Mouse (Mus musculus) embryonic fibroblast, embryonic 13.5 days (primary cell): ENCODE data around the gene Adamts18.

Source experiments
- CTCF ChIP-seq: IDR thresholded peaks from 2 replicates; pipeline ENCODE4 v1.5.1; 2011; ENCODE audit warnings: mild to moderate bottlenecking, control low read depth, low read length, moderate library complexity, borderline replicate concordance; ENCODE audit not compliant: insufficient read depth
- POLR2A ChIP-seq: IDR thresholded peaks from 2 replicates; pipeline ENCODE4 v1.6.1; 2011; ENCODE audit warnings: low read depth, mild to moderate bottlenecking, control low read depth, low read length, moderate library complexity

DNA sequence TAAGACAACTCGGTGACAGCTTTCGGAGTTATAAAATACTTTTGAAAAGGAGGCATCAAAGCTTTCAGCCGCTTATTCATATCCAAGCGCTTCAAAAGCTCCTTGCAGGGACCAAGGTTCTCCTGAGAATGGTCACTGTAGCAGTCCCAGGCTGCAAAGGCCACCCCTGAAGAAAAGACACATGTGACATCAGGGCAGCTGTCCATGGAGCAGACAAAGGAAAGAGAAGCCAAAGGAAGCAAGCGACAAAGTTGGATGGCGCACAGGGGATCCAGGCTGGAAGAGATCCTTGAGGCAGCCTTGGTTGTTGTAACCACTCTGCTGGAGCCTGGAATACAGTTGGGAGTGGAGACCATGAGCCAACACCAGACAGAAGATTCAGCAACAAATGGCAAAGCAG lies 10.3 kb downstream of the Adamts18 start:
- no peak for TF ChIP-seq CTCF
- no peak for TF ChIP-seq POLR2A
